In genomic region chr2:57267394-57267716, GRCm38 (mm10) we compare ENCODE assay signal across 15 mouse cellular contexts. TPM values are rescaled to one million over a fixed set of nuclear protein-coding genes. Genes with fewer than 3 reads are reported as not detected.
DNase-seq lines count a peak whose midpoint lies in the region; ATAC-seq lines count a peak whose summit lies in the region.
"Had no signal": no experiment of that assay in that cellular context is flagged by ENCODE, and none has a peak within 500 bp of the region (broad histone marks: within the 10 kb centered on the region; RNA-seq: fewer than 3 reads in every experiment).

No protein-coding gene starts in this region.

- no peaks in the 10 kb centered on the region for H3K27me3 ChIP-seq in hindbrain, embryonic 14.5 days (ENCODE audit: control insufficient read depth, insufficient read depth, low read length)
- H3K27me3 ChIP-seq in stomach, embryonic 16.5 days (ENCODE audit: control insufficient read depth, insufficient read depth, low read length) = no peaks in the 10 kb centered on the region
- H3K27me3 ChIP-seq in intestine, embryonic 15.5 days (replicated peaks) = no peaks in the 10 kb centered on the region
- H3K27me3 ChIP-seq: embryonic facial prominence, embryonic 15.5 days; hindbrain, embryonic 15.5 days; kidney, embryonic 15.5 days; limb, embryonic 12.5 days had no signal

- H3K36me3 ChIP-seq in hindbrain, embryonic 14.5 days (replicated peaks; ENCODE audit: control insufficient read depth, insufficient read depth) = no peaks in the 10 kb centered on the region
- H3K36me3 ChIP-seq in stomach, embryonic 16.5 days (ENCODE audit: control insufficient read depth, insufficient read depth, low read length) = no peaks in the 10 kb centered on the region
- H3K36me3 ChIP-seq in intestine, embryonic 15.5 days = no peaks in the 10 kb centered on the region
- H3K36me3 ChIP-seq: embryonic facial prominence, embryonic 15.5 days; hindbrain, embryonic 15.5 days; kidney, embryonic 15.5 days had no signal

- H3K4me2 ChIP-seq in hindbrain, embryonic 14.5 days (replicated peaks) = no peak overlapping the region
- H3K4me2 ChIP-seq in stomach, embryonic 16.5 days (ENCODE audit: low read depth, low read length) = no peak overlapping the region
- H3K4me2 ChIP-seq in intestine, embryonic 15.5 days (replicated peaks) = no peak overlapping the region
- H3K4me2 ChIP-seq: embryonic facial prominence, embryonic 15.5 days; heart, embryonic 11.5 days; hindbrain, embryonic 15.5 days; kidney, embryonic 15.5 days; limb, embryonic 12.5 days had no signal

- WGBS in hindbrain, embryonic 14.5 days = 8% methylated on average over 7 of the region's 7 CpGs
- WGBS in stomach, embryonic 16.5 days = 44% methylated on average over 7 of the region's 7 CpGs
- WGBS in intestine, embryonic 15.5 days = 51% methylated on average over 7 of the region's 7 CpGs

- no peak overlapping the region for H3K4me3 ChIP-seq in hindbrain, embryonic 14.5 days (replicated peaks; ENCODE audit: low read length)
- no peak overlapping the region for H3K4me3 ChIP-seq in stomach, embryonic 16.5 days (replicated peaks; ENCODE audit: low read length)
- no peak overlapping the region for H3K4me3 ChIP-seq in intestine, embryonic 15.5 days (replicated peaks)
- H3K4me3 ChIP-seq: embryonic facial prominence, embryonic 15.5 days; hindbrain, embryonic 15.5 days; kidney, embryonic 15.5 days; limb, embryonic 12.5 days had no signal

- no peaks in the 10 kb centered on the region for H3K4me1 ChIP-seq in hindbrain, embryonic 14.5 days (replicated peaks; ENCODE audit: control insufficient read depth, insufficient read depth, low read length)
- no peaks in the 10 kb centered on the region for H3K4me1 ChIP-seq in stomach, embryonic 16.5 days (ENCODE audit: control insufficient read depth, insufficient read depth, low read length)
- H3K4me1 ChIP-seq in intestine, embryonic 15.5 days (replicated peaks) = no peaks in the 10 kb centered on the region
- H3K4me1 ChIP-seq: embryonic facial prominence, embryonic 15.5 days; hindbrain, embryonic 15.5 days; limb, embryonic 12.5 days had no signal

- DNase-seq in frontal cortex, postnatal 10 days (ENCODE audit: low spot score in 2 of 2) = no peak
- DNase-seq in retina, embryonic 14.5 days (ENCODE audit: low spot score) = peak; percentile 23
- DNase-seq in retina, postnatal 1 day = no peak
- DNase-seq in hindbrain, embryonic 14.5 days (ENCODE audit: low spot score) = no peak
- no peak for DNase-seq in c-Kit-positive CD71-positive TER-119-positive erythroid progenitor cells, embryonic 14.5 days (ENCODE audit: low spot score)
- DNase-seq: cerebellum, adult 2 months; lung, postnatal 36 days had no signal

- no peak overlapping the region for H3K9ac ChIP-seq in hindbrain, embryonic 14.5 days
- no peak overlapping the region; the same call in 1 of the 2 replicates for H3K9ac ChIP-seq in stomach, embryonic 16.5 days (ENCODE audit: low read length)
- H3K9ac ChIP-seq in intestine, embryonic 15.5 days = no peak overlapping the region
- H3K9ac ChIP-seq: embryonic facial prominence, embryonic 15.5 days; hindbrain, embryonic 15.5 days; kidney, embryonic 15.5 days; limb, embryonic 12.5 days had no signal

- 0 out of 2 replicates have a peak overlapping the region, but pooled peaks have one; percentile 47 for H3K27ac ChIP-seq in hindbrain, embryonic 14.5 days
- peak overlapping the region; percentile 74 for H3K27ac ChIP-seq in stomach, embryonic 16.5 days (ENCODE audit: low read length)
- H3K27ac ChIP-seq in intestine, embryonic 15.5 days = no peak overlapping the region
- H3K27ac ChIP-seq: embryonic facial prominence, embryonic 15.5 days; hindbrain, embryonic 15.5 days; kidney, embryonic 15.5 days; limb, embryonic 12.5 days had no signal

- ATAC-seq in frontal cortex, adult (ENCODE audit: low TSS enrichment) = 0 out of 2 replicates have a peak, but pooled peaks have one; percentile 9
- ATAC-seq in hindbrain, embryonic 14.5 days (ENCODE audit: low FRiP score) = no peak
- no peak for ATAC-seq in stomach, embryonic 16.5 days (ENCODE audit: insufficient read depth, low FRiP score)
- ATAC-seq in intestine, embryonic 15.5 days = no peak

- H3K9me3 ChIP-seq in hindbrain, embryonic 14.5 days (ENCODE audit: control insufficient read depth, low read length) = no peaks in the 10 kb centered on the region
- H3K9me3 ChIP-seq in stomach, embryonic 16.5 days (replicated peaks; ENCODE audit: control insufficient read depth, low read length) = no peaks in the 10 kb centered on the region
- H3K9me3 ChIP-seq in intestine, embryonic 15.5 days = no peaks in the 10 kb centered on the region
- H3K9me3 ChIP-seq: embryonic facial prominence, embryonic 15.5 days; hindbrain, embryonic 15.5 days; kidney, embryonic 15.5 days; limb, embryonic 12.5 days had no signal

RNA-seq across cellular contexts. Expression of gene Gpd2, which starts 29.9 kb away (rescaled TPM):
- polyA plus RNA-seq in hindbrain, embryonic 14.5 days (2014; fragmentation: Nextera tagmentation; extraction: Ambion mirVana) = 23.0 and 29.9 TPM in 2 replicates
- polyA plus RNA-seq in stomach, embryonic 16.5 days (2015; fragmentation: Nextera tagmentation; extraction: Ambion mirVana) = 36.5 and 46.2 TPM in 2 replicates
- 21.0 and 22.2 TPM in 2 replicates for polyA plus RNA-seq in intestine, embryonic 15.5 days (2015; fragmentation: Nextera tagmentation; extraction: Ambion mirVana)
